8 mouse cellular contexts compared by ENCODE assay signal in genomic region chr15:83148801-83149195, GRCm38 (mm10). TPM values are rescaled to one million over a fixed set of nuclear protein-coding genes. Genes with fewer than 3 reads are reported as not detected.
DNase-seq lines count a peak whose midpoint lies in the region; ATAC-seq and TF ChIP-seq lines count a peak whose summit lies in the region.

No protein-coding gene starts in this region.

- H3K27me3 ChIP-seq in spleen, adult 2 months (ENCODE audit: control insufficient read depth, insufficient read depth, low read length): no peaks in the 10 kb centered on the region
- no peaks in the 10 kb centered on the region for H3K27me3 ChIP-seq in limb, embryonic 10.5 days (ENCODE audit: low read depth, poor library complexity, severe bottlenecking)
- H3K27me3 ChIP-seq in neural tube, embryonic 13.5 days: no peaks in the 10 kb centered on the region

- TF ChIP-seq POLR2A in spleen, adult 2 months (IDR thresholded peaks at IDR 0.05; ENCODE audit: low read depth, low read length): no peak

- peaks cover 2% of the 10 kb centered on the region; the same call in 1 of the 2 replicates for H3K36me3 ChIP-seq in spleen, adult 2 months (ENCODE audit: control insufficient read depth, insufficient read depth, low read length)
- peaks cover 40% of the 10 kb centered on the region for H3K36me3 ChIP-seq in limb, embryonic 10.5 days
- H3K36me3 ChIP-seq in neural tube, embryonic 13.5 days: peaks cover 26% of the 10 kb centered on the region

- H3K4me3 ChIP-seq in spleen, adult 2 months (ENCODE audit: extremely low read depth, insufficient read depth, insufficient read length): peak overlapping the region; percentile 100
- peak overlapping the region; percentile 72 for H3K4me3 ChIP-seq in limb, embryonic 10.5 days
- peak overlapping the region; percentile 94 for H3K4me3 ChIP-seq in neural tube, embryonic 13.5 days

- H3K4me2 ChIP-seq in neural tube, embryonic 13.5 days: peak overlapping the region; percentile 94

- H3K27ac ChIP-seq in spleen, adult 2 months (ENCODE audit: insufficient read depth, low read length): peak overlapping the region; percentile 100
- H3K27ac ChIP-seq in limb, embryonic 10.5 days: peak overlapping the region; percentile 97
- peak overlapping the region; percentile 98 for H3K27ac ChIP-seq in neural tube, embryonic 13.5 days (replicated peaks)

- under 1% methylated on average over 29 of the region's 41 CpGs for WGBS in spleen, adult 2 months
- WGBS in limb, embryonic 10.5 days: 1% methylated on average over 41 of the region's 41 CpGs
- WGBS in neural tube, embryonic 13.5 days: under 1% methylated on average over 36 of the region's 41 CpGs

- H3K4me1 ChIP-seq in spleen, adult 2 months (ENCODE audit: control insufficient read depth, insufficient read depth, insufficient read length): peaks cover 2% of the 10 kb centered on the region; the same call in 1 of the 2 replicates
- peaks cover 12% of the 10 kb centered on the region for H3K4me1 ChIP-seq in limb, embryonic 10.5 days
- peaks cover 21% of the 10 kb centered on the region for H3K4me1 ChIP-seq in neural tube, embryonic 13.5 days (replicated peaks)

- peak overlapping the region; percentile 98 for H3K9ac ChIP-seq in neural tube, embryonic 13.5 days

- no peaks in the 10 kb centered on the region for H3K9me3 ChIP-seq in limb, embryonic 10.5 days (replicated peaks)
- no peaks in the 10 kb centered on the region for H3K9me3 ChIP-seq in neural tube, embryonic 13.5 days

- no peak for TF ChIP-seq CTCF in spleen, adult 2 months (IDR thresholded peaks at IDR 0.05; ENCODE audit: extremely low read depth, insufficient read depth, insufficient read length, insufficient replicate concordance)

- no peak for DNase-seq in cerebellum, postnatal 14 days
- peak in 1 of 2 experiments; percentile 17 for DNase-seq in spleen, adult 2 months (ENCODE audit: low read depth in 1 of 2, low spot score in 2 of 2)
- DNase-seq in spleen, postnatal 10 days (ENCODE audit: low spot score in 2 of 2): no peak
- DNase-seq in limb, embryonic 10.5 days (ENCODE audit: low spot score): no peak
- no peak for DNase-seq in ovary, postnatal 10 days (ENCODE audit: low spot score)
- DNase-seq in spleen, postnatal 14 days (ENCODE audit: low spot score in 2 of 2): no peak

- peak; percentile 78 for ATAC-seq in cerebellum, adult (ENCODE audit: insufficient number of reproducible peaks, low FRiP score, low TSS enrichment)
- peak; percentile 81 for ATAC-seq in neural tube, embryonic 13.5 days (ENCODE audit: low read depth)

RNA-seq across cellular contexts. Expression of gene Poldip3, which starts 0.4 kb away (rescaled TPM):
- 50.6 and 55.7 TPM in 2 replicates for polyA plus RNA-seq in spleen, adult 2 months (2012; rRNA removed)
- 183 and 193 TPM in 2 replicates for polyA plus RNA-seq in limb, embryonic 10.5 days (2016; fragmentation: Nextera tagmentation; extraction: Ambion mirVana)
- polyA plus RNA-seq in neural tube, embryonic 13.5 days (2015; fragmentation: Nextera tagmentation; extraction: Ambion mirVana): 137 and 140 TPM in 2 replicates

RNA-seq across cellular contexts. Expression of gene Cyb5r3, which starts 23.6 kb away (rescaled TPM):
- polyA plus RNA-seq in spleen, adult 2 months (2012; rRNA removed): 76.1 and 90.0 TPM in 2 replicates
- polyA plus RNA-seq in limb, embryonic 10.5 days (2016; fragmentation: Nextera tagmentation; extraction: Ambion mirVana): 163 and 174 TPM in 2 replicates
- polyA plus RNA-seq in neural tube, embryonic 13.5 days (2015; fragmentation: Nextera tagmentation; extraction: Ambion mirVana): 130 and 140 TPM in 2 replicates

RNA-seq across cellular contexts. Expression of gene Rrp7a, which starts 26.2 kb away (rescaled TPM):
- 86.8 and 104 TPM in 2 replicates for polyA plus RNA-seq in spleen, adult 2 months (2012; rRNA removed)
- 66.9 and 76.5 TPM in 2 replicates for polyA plus RNA-seq in limb, embryonic 10.5 days (2016; fragmentation: Nextera tagmentation; extraction: Ambion mirVana)
- polyA plus RNA-seq in neural tube, embryonic 13.5 days (2015; fragmentation: Nextera tagmentation; extraction: Ambion mirVana): 68.3 and 76.0 TPM in 2 replicates

RNA-seq across cellular contexts. Expression of gene Serhl, which starts 59.5 kb away (rescaled TPM):
- polyA plus RNA-seq in spleen, adult 2 months (2012; rRNA removed): 31.4 and 37.1 TPM in 2 replicates
- polyA plus RNA-seq in limb, embryonic 10.5 days (2016; fragmentation: Nextera tagmentation; extraction: Ambion mirVana): 42.8 and 49.1 TPM in 2 replicates
- polyA plus RNA-seq in neural tube, embryonic 13.5 days (2015; fragmentation: Nextera tagmentation; extraction: Ambion mirVana): 20.8 and 31.3 TPM in 2 replicates
